Mouse (Mus musculus) splenic B cell, adult 2 months (primary cell): Measurements from ENCODE around the gene Cpa4.

Experiments used
- DNase-seq: peaks from one replicate; pipeline ENCODE4 v3.0.0-alpha.2; 2011; ENCODE audit warnings: low read depth, low spot score
- H3K27me3 ChIP-seq: 2 replicates; pipeline ENCODE4 v1.6.1; 2012; ENCODE audit warnings: mild to moderate bottlenecking, low read length, moderate library complexity, mixed read lengths; ENCODE audit not compliant: control insufficient read depth, poor library complexity, insufficient read depth, severe bottlenecking
- H3K36me3 ChIP-seq: 2 replicates; pipeline ENCODE4 v1.6.1; 2012; ENCODE audit warnings: mild to moderate bottlenecking, low read length, moderate library complexity, mixed read lengths; ENCODE audit not compliant: control insufficient read depth, poor library complexity, insufficient read depth, severe bottlenecking

The Cpa4 gene

DNA sequence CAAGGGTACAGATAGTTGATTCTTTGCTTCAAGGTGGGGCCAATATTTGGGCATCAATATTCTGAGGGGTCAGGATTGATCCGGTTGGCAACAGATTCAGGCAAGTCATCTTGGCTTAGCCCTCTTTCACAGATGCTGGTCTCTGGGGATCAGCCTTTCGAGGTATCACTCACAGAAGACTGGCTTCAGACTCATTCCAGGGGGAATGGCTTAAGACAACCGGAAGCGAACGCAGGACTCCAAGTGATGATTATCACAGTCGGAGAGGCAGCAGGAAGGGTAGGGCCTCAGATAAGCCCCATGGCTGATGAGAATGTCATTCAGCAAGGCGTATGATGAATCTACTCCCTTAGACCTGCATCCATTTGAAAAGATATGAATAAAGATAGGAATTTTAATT, 26.2 kb downstream of the Cpa4 start:
- Histone ChIP-seq H3K36me3 (no peaks in the 10 kb centered on the region), H3K27me3 (no peaks in the 10 kb centered on the region)
- DNase-seq: no peak

DNA sequence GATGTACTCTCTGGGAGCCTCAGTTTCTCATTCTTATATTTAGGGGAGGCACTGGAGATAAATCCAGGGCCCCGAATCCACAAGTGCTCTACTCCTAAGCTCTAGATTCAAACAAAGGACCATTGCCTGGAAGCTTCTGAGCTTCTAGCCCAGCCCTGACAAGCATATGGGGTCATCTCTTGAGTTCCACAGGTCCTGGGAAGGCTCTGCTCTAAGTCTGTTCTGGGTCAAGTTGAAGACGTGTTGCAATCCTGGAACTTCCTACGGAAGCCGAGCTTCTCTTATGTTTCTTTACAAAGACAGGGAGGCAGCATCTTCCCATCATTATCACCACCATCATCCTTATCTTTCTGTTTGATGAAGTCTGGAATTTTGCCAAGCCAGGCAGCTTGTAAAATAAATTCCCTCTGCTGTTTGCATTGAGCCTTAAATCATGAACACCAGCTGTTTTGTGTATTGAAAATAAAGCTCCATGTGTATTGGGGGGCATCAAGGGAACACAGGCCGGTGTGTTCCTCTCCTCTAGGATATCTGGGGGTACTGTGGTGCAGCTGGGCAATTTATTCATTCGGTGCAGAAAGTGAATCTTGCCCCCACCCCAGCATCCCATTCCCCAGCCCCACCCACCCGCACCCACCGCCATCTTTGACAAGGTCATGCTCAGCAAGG, 28.2 kb downstream of the Cpa4 start:
- H3K27me3 ChIP-seq: no peaks in the 10 kb centered on the region
- H3K36me3 ChIP-seq: no peaks in the 10 kb centered on the region
- DNase-seq: no peak

DNA sequence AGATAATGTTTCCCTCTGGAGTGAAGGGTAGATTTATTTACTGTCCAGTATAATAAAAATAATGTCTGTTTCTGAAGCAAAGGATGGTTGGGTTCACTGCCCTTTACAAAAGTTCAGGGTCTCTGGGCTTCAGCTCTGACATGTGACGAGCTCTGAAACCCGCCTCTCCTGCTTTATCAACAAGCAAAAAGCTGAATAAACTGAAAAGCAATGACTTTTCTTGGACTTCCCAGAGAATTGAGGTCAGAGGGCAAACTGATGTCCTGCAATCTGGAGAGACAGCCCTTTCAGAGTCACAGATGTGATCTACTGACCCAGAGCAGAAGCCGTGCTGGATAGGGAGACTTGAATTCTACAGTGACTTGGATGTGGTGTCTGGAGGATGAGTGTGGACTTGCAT, 31.9 kb downstream of the Cpa4 start:
- no peaks in the 10 kb centered on the region for H3K36me3 ChIP-seq
- DNase-seq: no peak
- no peaks in the 10 kb centered on the region for H3K27me3 ChIP-seq

DNA sequence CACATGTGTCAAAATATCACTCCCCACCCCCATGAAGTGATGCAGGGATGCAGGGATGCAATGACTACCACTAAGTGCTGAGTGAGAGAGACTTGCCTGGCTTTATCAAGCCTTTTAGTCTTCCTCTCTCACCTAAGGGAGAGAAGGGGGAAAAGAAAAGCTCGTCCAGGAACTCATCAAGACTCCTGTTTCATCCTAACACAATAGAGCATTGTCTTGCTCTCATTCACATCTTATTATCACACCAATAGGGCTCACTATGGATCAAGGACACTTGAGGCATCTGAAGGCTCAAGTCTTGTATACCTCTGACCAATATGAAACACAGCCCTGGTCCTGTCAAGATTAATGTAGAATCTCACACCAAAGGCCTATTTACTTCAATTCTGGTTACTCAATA, 32.8 kb downstream of the Cpa4 start:
- DNase-seq: no peak
- Histone ChIP-seq H3K36me3 (no peaks in the 10 kb centered on the region), H3K27me3 (no peaks in the 10 kb centered on the region)

DNA sequence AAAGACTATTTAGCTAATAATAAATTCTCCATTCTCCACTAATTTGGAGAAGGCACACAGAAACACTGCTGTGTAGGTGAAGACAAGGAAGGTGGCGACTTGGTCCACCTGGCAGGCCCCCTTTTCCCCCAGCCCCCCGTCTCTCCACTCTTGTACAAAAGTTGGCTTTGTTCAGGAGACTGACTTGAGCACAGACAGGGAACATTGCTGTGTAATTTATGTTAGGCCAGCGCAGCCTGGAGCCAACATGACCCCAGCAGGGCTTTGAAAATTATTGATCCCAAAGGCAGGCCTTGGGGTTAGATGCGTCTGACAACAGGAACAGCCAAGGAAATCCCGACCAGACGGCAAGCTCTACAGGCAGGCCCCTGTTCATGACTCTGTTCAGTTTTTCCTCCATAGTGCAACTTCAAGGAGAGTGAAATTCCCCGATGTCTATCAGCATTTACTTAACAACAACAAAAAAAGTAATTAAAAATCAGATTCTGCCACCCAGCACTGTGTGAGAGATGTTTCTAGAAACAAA, 36.2 kb downstream of the Cpa4 start:
- Histone ChIP-seq H3K27me3 (no peaks in the 10 kb centered on the region), H3K36me3 (no peaks in the 10 kb centered on the region)
- DNase-seq: no peak

DNA sequence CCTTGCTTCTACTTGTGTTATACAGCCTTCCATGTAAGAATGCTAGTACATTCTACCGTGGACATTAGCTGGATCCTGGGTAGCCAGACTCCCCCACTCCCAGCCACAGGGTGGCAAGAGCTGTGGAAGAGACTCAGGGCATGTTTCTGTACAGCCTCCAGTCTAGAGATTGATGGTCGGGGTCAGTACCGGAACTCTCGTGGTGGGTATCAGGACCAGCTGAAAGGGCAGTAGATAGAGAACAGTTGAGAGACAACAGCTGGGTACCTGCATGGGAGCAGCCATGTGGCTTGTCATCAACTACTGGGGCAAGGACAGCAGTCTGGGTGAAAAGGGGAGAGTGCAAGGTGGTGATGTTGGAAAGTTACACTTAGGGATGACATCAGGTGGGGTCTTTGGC, 36.9 kb downstream of the Cpa4 start:
- H3K27me3 ChIP-seq: no peaks in the 10 kb centered on the region
- DNase-seq: no peak
- no peaks in the 10 kb centered on the region for H3K36me3 ChIP-seq

DNA sequence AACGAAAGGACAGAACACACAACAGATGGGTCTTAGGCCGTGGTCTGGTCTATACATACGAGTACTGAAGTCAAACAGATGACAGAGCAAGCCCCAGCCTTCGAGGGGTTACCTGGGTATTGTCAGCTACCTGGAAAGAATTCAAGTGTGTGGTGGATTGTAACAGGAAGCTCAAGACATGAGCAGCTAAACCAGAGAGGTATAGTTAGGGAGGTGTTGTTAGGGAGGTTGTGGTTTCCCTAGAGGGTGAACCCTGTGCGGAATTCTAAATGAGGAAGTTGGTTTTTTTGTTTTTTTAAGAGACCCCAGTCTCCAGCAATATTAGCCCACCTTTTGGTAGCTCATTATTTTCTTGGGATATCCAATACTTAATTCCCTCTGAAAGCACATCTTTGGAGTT, 37.5 kb downstream of the Cpa4 start:
- no peak for DNase-seq
- Histone ChIP-seq H3K36me3 (no peaks in the 10 kb centered on the region), H3K27me3 (no peaks in the 10 kb centered on the region)

DNA sequence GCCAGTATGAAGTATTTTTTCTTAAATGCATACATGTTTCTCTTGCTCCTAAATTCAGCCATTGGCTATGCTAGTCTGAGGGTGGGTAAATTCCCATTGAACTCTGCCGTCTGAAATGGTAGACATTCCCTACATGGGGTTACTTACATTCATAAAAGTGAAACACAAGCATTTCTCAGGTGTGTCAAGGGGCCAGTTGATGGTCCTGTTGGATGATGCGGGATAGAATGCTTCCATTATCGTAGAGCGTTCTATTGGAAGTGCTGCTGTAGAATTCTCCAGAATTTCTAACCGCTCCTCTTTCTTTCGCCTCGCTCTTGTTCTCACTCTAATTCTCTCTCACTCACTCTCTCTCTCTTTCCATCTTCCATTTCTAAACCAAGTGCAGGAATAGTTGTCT, 42.5 kb downstream of the Cpa4 start, which contains the start of gene Cpa5:
Gene Cpa5 (plus strand): TSS at position 301 of the 400 bp plus-strand sequence.
- Histone ChIP-seq H3K36me3 (no peaks in the 10 kb centered on the region), H3K27me3 (no peaks in the 10 kb centered on the region)
- no peak for DNase-seq

DNA sequence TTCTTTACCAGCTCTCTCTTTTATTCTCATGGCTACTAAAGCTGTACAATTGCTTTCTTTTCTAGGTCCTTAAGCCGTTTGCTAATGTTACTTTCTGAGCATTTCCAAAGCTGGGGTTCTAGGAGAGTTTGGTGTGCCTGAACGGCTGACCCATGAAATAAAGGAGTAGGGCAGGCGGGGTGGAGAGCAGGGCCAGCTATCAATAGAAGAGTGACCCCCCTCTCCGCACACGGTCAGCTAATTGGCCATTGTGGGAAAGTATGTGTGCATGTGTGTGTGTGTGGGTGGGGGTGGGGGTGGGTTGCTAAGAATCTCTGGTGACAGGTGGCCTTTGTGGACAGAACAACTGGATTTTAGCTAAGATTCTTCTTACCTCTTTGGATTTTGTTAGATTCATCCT, 43.0 kb downstream of the Cpa4 start:
- no peak for DNase-seq
- H3K36me3 ChIP-seq: no peaks in the 10 kb centered on the region
- H3K27me3 ChIP-seq: no peaks in the 10 kb centered on the region

DNA sequence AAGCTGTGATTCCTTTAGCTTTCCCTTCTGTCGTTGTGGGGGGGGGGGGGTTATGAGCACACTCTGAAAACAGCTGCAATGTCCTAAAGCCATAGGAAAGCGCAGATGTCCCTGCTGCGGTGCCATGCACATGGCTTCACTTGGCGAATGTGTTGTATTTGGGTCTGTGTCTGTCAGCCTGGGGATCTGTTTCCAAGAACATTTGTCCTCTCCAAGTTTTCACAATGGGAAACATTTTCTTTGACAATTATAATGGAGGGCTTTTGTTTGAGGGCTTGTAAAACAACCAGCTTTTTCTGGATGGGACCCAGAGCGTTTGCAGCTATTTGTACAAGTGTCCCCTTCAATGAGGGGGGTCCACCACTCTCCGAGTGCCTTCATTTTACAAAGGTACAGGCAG, 46.1 kb downstream of the Cpa4 start:
- DNase-seq: no peak
- Histone ChIP-seq H3K27me3 (no peaks in the 10 kb centered on the region), H3K36me3 (no peaks in the 10 kb centered on the region)

DNA sequence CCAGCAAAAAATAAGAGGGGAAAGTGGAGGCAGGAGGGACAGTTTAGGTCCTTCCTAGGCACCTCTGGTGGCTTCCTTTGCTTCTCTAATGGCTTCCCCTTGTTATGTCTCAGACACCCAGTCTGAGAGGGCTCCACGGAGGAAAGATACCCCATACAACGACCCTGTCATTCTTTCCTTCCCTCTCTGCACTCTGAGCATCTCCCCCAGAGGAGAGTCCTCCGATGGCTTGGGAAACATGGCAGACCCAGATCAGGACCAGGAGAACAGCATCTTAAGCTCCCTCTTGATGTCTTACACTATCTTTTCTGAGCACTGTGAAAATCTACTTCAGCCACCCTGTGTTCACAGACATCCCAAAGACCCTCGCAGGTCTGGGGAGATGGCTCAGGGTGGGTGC, 47.6 kb downstream of the Cpa4 start:
- no peak for DNase-seq
- H3K27me3 ChIP-seq: no peaks in the 10 kb centered on the region
- no peaks in the 10 kb centered on the region for H3K36me3 ChIP-seq

DNA sequence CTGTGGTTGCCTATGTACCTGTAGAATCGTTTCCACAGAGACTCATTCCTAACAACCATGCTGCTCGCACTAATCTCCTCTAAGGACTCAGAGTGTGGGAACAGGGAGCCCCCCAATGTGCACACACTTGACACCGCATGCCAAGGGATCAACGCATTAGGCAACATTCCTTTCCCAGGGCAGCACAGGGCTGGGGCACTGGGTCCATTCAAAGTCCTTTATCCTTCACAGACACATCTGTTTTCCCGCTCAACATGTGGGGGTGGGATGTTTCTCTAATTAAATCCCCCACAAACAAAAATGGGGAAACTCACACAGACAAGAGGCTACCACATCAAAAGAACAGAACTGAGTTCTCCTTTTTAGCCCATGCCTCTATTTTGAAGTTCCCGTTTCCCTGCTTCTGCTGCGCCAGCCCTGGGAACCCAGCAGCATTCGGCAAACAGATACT, 48.3 kb downstream of the Cpa4 start:
- DNase-seq: peak; percentile 9
- H3K36me3 ChIP-seq: no peaks in the 10 kb centered on the region
- H3K27me3 ChIP-seq: no peaks in the 10 kb centered on the region

DNA sequence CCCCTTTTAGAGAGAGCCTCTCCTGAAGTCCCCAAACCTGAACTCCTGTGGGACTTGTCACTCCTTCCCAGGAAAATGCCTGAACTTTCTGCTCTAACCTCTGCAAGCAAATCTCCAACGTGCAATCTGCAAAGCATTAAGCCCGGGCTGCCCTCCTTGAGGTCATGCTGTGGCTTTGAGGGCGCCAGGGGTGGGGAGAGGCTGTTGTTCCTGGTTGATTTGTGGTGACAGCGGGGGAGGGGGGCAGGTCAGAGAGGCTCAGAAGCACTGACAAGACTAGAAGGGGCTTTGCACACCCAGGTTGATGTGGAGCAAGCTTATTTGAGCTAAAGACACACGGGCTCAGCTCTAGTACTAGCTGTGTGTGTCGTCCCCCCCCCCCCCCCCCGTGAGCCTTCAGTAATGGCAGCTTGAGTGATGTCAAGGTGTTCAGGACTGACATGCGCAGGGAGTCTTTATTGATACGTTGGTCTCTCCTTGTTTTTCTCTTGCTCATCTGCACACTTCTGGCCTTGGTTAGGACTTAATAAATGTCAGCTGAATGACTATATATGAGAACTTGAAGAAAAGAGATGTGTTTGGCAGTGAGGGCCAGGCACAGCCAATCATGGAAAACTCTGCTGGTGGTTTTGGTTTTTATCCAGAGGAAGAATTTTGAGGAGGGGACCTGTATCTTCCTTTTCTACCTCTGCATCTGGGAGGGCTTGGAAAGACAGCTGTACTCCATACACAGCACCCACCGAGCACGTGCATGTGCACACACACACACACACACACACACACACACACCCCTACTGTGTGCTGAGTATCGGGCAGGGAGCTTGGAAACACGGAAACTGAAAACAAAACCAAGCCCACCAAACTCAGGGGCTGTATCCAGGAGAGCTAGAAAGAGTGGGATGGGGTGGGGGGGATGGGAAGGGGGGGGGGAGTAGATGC, 49.1 kb downstream of the Cpa4 start:
- H3K27me3 ChIP-seq: no peaks in the 10 kb centered on the region
- peak; percentile 8 for DNase-seq
- no peaks in the 10 kb centered on the region for H3K36me3 ChIP-seq

DNA sequence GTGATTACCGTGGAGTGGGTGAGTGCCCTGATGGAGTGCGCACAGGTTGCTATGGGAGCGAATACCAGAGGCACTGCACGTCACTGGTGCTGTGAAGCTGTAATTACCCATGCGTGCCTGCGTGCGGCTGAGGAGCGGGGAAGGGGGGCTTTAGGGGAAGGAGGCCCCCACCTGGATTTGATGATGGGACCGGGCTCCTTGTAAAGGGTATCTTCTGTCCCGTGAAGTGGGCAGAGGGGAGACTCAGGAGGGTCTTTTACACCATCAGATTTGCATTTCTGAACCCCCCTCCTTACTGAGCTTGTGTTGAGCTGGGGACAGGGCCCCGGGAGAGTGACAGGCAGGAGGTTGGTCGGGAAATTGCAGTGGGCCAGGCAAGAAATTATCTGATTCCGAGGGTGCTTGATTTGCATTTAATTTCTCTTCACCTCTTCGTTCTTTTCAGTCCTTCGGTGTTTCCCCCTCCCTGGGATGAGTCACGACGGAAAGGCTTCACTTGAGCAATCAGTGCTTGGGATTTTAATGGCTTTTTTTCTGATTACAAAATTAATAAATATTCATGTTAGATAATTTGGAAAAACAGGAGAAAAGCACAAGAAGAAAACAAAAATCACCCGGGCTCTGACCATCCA, 49.9 kb downstream of the Cpa4 start:
- Histone ChIP-seq H3K36me3 (no peaks in the 10 kb centered on the region), H3K27me3 (no peaks in the 10 kb centered on the region)
- peak; percentile 5 for DNase-seq

DNA sequence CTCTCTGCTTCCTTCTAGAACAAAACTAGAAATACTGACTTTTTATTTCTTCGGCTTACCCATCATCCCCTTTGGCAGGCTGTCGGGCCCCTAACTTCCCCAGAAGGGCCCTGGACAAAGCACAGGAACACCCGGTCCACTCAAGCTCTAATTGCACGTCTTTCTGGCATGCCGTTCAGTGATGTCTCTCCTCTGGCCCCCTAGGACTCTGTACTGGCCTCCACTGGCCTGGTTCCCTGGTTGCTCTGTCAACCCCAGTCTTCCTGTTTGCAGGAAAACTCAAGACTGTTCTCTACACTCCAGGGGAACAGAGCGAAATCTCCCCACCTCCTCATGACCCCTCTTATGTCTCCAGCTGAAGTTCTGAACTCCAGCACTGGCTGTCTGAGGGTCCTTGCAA, 50.6 kb downstream of the Cpa4 start:
- Histone ChIP-seq H3K36me3 (no peaks in the 10 kb centered on the region), H3K27me3 (no peaks in the 10 kb centered on the region)
- DNase-seq: no peak
